Mouse (Mus musculus): ENCODE data around the gene Optn. TPM values are rescaled to one million over a fixed set of nuclear protein-coding genes. Genes with fewer than 3 reads are reported as not detected.
A peak's percentile ranks its signal among the peaks of the same experiment; 100 is the strongest.

Optn gene
- total and polyA plus RNA-seq, 2 experiments = 13.3 to 70.8 TPM

GRCm38 (mm10) chr2:5080053-5080787 lies 16.4 kb upstream of the Optn start:
- no peaks in the 10 kb centered on the region for H3K79me2 ChIP-seq (ENCODE audit: control insufficient read depth, insufficient read depth, low read length)
- WGBS = 18% methylated on average over 14 of the region's 14 CpGs
- TF ChIP-seq CTCF (IDR thresholded peaks at IDR 0.05; ENCODE audit: low read depth, low read length) (peak; percentile 61), POLR2A (IDR thresholded peaks at IDR 0.05; ENCODE audit: extremely low read depth, insufficient read depth, low read length) (no peak)
- H3K27me3 ChIP-seq (ENCODE audit: control insufficient read depth, insufficient read depth, low read length) = no peaks in the 10 kb centered on the region
- no peak overlapping the region for H3K9ac ChIP-seq (ENCODE audit: low read depth, low read length)
- no peak overlapping the region for H3K4me3 ChIP-seq (ENCODE audit: insufficient read depth, low read depth, low read length)
- peak; percentile 53 for DNase-seq (ENCODE audit: extremely low read depth, low read depth, low spot score)
- no peak overlapping the region for H3K27ac ChIP-seq (replicated peaks; ENCODE audit: insufficient read depth, low read depth, low read length)
- no peaks in the 10 kb centered on the region for H3K36me3 ChIP-seq (ENCODE audit: control insufficient read depth, insufficient read depth, low read length)
- no peaks in the 10 kb centered on the region for H3K4me1 ChIP-seq (ENCODE audit: control insufficient read depth, insufficient read depth, low read length)

DNA sequence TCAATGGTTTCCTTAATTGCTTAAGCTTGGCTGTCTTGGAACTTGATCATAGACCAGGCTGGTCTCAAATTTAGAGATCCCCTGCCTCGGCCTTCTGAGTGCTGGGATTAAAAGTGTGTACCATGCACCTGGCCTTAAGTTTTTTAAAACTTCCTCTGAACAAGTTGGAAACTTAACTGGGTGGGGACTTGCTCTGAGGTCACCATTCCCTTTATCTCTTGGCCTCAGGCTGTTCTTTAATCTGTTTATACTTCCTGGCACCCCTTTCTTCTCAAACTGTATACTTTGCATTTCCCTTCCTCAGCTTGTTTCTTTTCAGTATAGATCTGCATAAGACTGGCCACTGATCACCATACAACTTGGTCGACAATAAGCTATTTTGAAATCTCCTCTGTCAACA lies 14.1 kb upstream of the Optn start:
- H3K9ac ChIP-seq (ENCODE audit: low read depth, low read length) = no peak overlapping the region

DNA sequence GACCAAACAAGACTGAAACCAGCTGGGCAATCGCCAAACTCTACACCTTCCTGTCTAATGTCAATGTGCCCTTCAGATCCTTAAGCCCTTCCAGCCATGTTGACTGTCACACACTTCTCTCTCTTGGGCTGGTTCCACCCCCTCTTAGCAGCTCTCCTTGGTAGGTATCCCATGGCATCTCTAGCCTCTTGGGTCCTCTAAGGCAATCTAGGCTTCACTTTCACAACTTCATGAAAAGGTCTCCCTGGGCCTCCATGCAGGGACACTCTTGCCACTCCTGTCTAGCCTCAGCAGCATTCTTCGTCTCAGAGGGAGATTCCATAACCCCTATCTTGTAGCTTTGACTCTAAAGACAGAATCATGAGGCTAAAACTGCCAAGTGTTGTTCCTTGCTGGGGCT lies 13.6 kb upstream of the Optn start:
- DNase-seq (ENCODE audit: extremely low read depth, low read depth, low spot score) = no peak
- Histone ChIP-seq H3K36me3 (ENCODE audit: control insufficient read depth, insufficient read depth, low read length) (no peaks in the 10 kb centered on the region), H3K4me1 (ENCODE audit: control insufficient read depth, insufficient read depth, low read length) (no peaks in the 10 kb centered on the region), H3K27me3 (ENCODE audit: control insufficient read depth, insufficient read depth, low read length) (no peaks in the 10 kb centered on the region), H3K79me2 (ENCODE audit: control insufficient read depth, insufficient read depth, low read length) (no peaks in the 10 kb centered on the region), H3K9ac (ENCODE audit: low read depth, low read length) (no peak overlapping the region), H3K27ac (replicated peaks; ENCODE audit: insufficient read depth, low read depth, low read length) (no peak overlapping the region), H3K4me3 (ENCODE audit: insufficient read depth, low read depth, low read length) (no peak overlapping the region)
- TF ChIP-seq CTCF (IDR thresholded peaks at IDR 0.05; ENCODE audit: low read depth, low read length) = no peak
- TF ChIP-seq POLR2A (IDR thresholded peaks at IDR 0.05; ENCODE audit: extremely low read depth, insufficient read depth, low read length) = no peak
- 95% methylated on average over 2 of the region's 2 CpGs for WGBS

More for the DNA sequence above, 14.1 kb upstream of the Optn start:
- H3K79me2 ChIP-seq (ENCODE audit: control insufficient read depth, insufficient read depth, low read length) = no peaks in the 10 kb centered on the region
- no peaks in the 10 kb centered on the region for H3K36me3 ChIP-seq (ENCODE audit: control insufficient read depth, insufficient read depth, low read length)
- TF ChIP-seq CTCF (IDR thresholded peaks at IDR 0.05; ENCODE audit: low read depth, low read length) (no peak), POLR2A (IDR thresholded peaks at IDR 0.05; ENCODE audit: extremely low read depth, insufficient read depth, low read length) (no peak)
- no peak overlapping the region for H3K27ac ChIP-seq (replicated peaks; ENCODE audit: insufficient read depth, low read depth, low read length)
- DNase-seq (ENCODE audit: extremely low read depth, low read depth, low spot score) = no peak
- no peak overlapping the region for H3K4me3 ChIP-seq (ENCODE audit: insufficient read depth, low read depth, low read length)
- no peaks in the 10 kb centered on the region for H3K4me1 ChIP-seq (ENCODE audit: control insufficient read depth, insufficient read depth, low read length)
- no peaks in the 10 kb centered on the region for H3K27me3 ChIP-seq (ENCODE audit: control insufficient read depth, insufficient read depth, low read length)
- WGBS = 75% methylated on average over 2 of the region's 2 CpGs

DNA sequence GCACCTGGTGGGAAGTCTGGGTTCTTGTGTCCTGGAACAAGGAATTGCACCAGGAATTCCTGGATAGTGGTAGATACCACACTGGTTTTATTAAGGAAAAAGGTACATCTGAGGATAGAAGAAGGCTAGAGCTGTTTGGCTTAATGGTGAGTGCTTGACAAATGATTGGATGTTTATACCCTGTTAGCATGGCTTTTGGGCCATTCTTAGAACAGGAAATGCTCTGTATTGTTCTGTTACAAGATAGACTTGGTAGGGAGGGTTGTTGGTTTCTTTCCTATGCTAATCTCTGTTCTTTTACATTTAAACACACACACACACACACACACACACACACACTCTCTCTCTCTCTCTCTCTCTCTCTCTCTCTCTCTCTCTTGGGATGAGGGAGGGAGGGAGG lies 12.0 kb upstream of the Optn start:
- Histone ChIP-seq H3K79me2 (ENCODE audit: control insufficient read depth, insufficient read depth, low read length) (no peaks in the 10 kb centered on the region), H3K27me3 (ENCODE audit: control insufficient read depth, insufficient read depth, low read length) (no peaks in the 10 kb centered on the region), H3K4me1 (ENCODE audit: control insufficient read depth, insufficient read depth, low read length) (no peaks in the 10 kb centered on the region), H3K36me3 (ENCODE audit: control insufficient read depth, insufficient read depth, low read length) (no peaks in the 10 kb centered on the region), H3K27ac (replicated peaks; ENCODE audit: insufficient read depth, low read depth, low read length) (no peak overlapping the region), H3K4me3 (ENCODE audit: insufficient read depth, low read depth, low read length) (no peak overlapping the region), H3K9ac (ENCODE audit: low read depth, low read length) (no peak overlapping the region)
- no peak for TF ChIP-seq CTCF (IDR thresholded peaks at IDR 0.05; ENCODE audit: low read depth, low read length)
- TF ChIP-seq POLR2A (IDR thresholded peaks at IDR 0.05; ENCODE audit: extremely low read depth, insufficient read depth, low read length) = no peak
- DNase-seq (ENCODE audit: extremely low read depth, low read depth, low spot score) = no peak

- no peaks in the 10 kb centered on the region for H3K79me2 ChIP-seq (ENCODE audit: control insufficient read depth, insufficient read depth, low read length)
- no peaks in the 10 kb centered on the region for H3K4me1 ChIP-seq (ENCODE audit: control insufficient read depth, insufficient read depth, low read length)
- H3K27me3 ChIP-seq (ENCODE audit: control insufficient read depth, insufficient read depth, low read length) = no peaks in the 10 kb centered on the region
- no peak overlapping the region for H3K4me3 ChIP-seq (ENCODE audit: insufficient read depth, low read depth, low read length)
- TF ChIP-seq POLR2A (IDR thresholded peaks at IDR 0.05; ENCODE audit: extremely low read depth, insufficient read depth, low read length) (no peak), CTCF (IDR thresholded peaks at IDR 0.05; ENCODE audit: low read depth, low read length) (no peak)
- H3K27ac ChIP-seq (replicated peaks; ENCODE audit: insufficient read depth, low read depth, low read length) = no peak overlapping the region
- 90% methylated on average over 2 of the region's 2 CpGs for WGBS
- H3K36me3 ChIP-seq (ENCODE audit: control insufficient read depth, insufficient read depth, low read length) = no peaks in the 10 kb centered on the region
- no peak overlapping the region for H3K9ac ChIP-seq (ENCODE audit: low read depth, low read length)
- no peak for DNase-seq (ENCODE audit: extremely low read depth, low read depth, low spot score)
These were observed 11.6 kb upstream of the Optn start for GRCm38 (mm10) chr2:5075432-5075831.

GRCm38 (mm10) chr2:5073785-5074184 lies 9.9 kb upstream of the Optn start:
- no peaks in the 10 kb centered on the region for H3K4me1 ChIP-seq (ENCODE audit: control insufficient read depth, insufficient read depth, low read length)
- H3K79me2 ChIP-seq (ENCODE audit: control insufficient read depth, insufficient read depth, low read length) = no peaks in the 10 kb centered on the region
- no peak overlapping the region for H3K4me3 ChIP-seq (ENCODE audit: insufficient read depth, low read depth, low read length)
- no peaks in the 10 kb centered on the region for H3K36me3 ChIP-seq (ENCODE audit: control insufficient read depth, insufficient read depth, low read length)
- no peak overlapping the region for H3K9ac ChIP-seq (ENCODE audit: low read depth, low read length)
- WGBS = 94% methylated on average over 3 of the region's 3 CpGs
- no peak for DNase-seq (ENCODE audit: extremely low read depth, low read depth, low spot score)
- no peak overlapping the region for H3K27ac ChIP-seq (replicated peaks; ENCODE audit: insufficient read depth, low read depth, low read length)
- H3K27me3 ChIP-seq (ENCODE audit: control insufficient read depth, insufficient read depth, low read length) = no peaks in the 10 kb centered on the region
- TF ChIP-seq POLR2A (IDR thresholded peaks at IDR 0.05; ENCODE audit: extremely low read depth, insufficient read depth, low read length) = no peak
- no peak for TF ChIP-seq CTCF (IDR thresholded peaks at IDR 0.05; ENCODE audit: low read depth, low read length)
